Mouse (Mus musculus): Measurements from ENCODE around the gene Smim26.

- TF ChIP-seq CTCF (IDR thresholded peaks at IDR 0.05; ENCODE audit: low read depth) (no peak), EP300 (optimal IDR thresholded peaks at IDR 0.05) (no peak)
Measured at GRCm38 (mm10) chr2:144593951-144594651, at the start of gene Smim26.

Data from stomach, postnatal 0 days (tissue).